In the genomic region with DNA sequence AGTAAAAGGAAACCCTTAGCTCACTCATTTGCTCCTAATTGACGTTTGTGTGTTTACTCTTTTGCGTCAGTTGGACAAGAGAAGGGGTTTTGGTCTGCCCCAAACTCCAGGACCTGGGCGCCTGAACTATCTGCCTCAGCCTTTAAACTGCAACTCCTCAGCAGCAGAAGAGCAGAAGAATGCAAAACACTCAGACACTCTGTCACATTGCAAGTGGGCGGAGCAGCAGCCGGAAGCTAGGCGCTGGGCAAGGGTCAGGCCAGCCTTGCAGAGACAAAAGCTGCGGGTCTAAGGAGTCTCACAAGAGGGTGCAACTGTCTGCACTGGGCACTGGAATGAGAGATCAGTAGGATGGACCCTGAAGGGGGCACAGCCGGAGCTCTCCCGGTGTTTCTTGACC, we compare ENCODE assay signal across 9 mouse cellular contexts. TPM values are rescaled to one million over a fixed set of nuclear protein-coding genes. Genes with fewer than 3 reads are reported as not detected.
DNase-seq lines count a peak whose midpoint lies in the region; ATAC-seq and TF ChIP-seq lines count a peak whose summit lies in the region.
"Had no signal": no experiment of that assay in that cellular context is flagged by ENCODE, and none has a peak within 500 bp of the region (broad histone marks: within the 10 kb centered on the region; RNA-seq: fewer than 3 reads in every experiment).

No protein-coding gene starts in this region.

- no peaks in the 10 kb centered on the region for H3K9me3 ChIP-seq in heart, embryonic 11.5 days (replicated peaks; ENCODE audit: control insufficient read depth, low read length)
- H3K9me3 ChIP-seq in lung, postnatal 0 days (ENCODE audit: low read length) = no peaks in the 10 kb centered on the region
- no peaks in the 10 kb centered on the region for H3K9me3 ChIP-seq in midbrain, embryonic 15.5 days

- H3K36me3 ChIP-seq in heart, embryonic 11.5 days (ENCODE audit: control insufficient read depth, insufficient read depth, low read length) = no peaks in the 10 kb centered on the region
- H3K36me3 ChIP-seq in heart, adult 2 months (ENCODE audit: control insufficient read depth, insufficient read depth, low read length) = no peaks in the 10 kb centered on the region
- no peaks in the 10 kb centered on the region for H3K36me3 ChIP-seq in lung, postnatal 0 days (ENCODE audit: insufficient read depth, low read length)
- H3K36me3 ChIP-seq in midbrain, embryonic 15.5 days (replicated peaks) = no peaks in the 10 kb centered on the region

- no peak for TF ChIP-seq EP300 in heart, adult 2 months (IDR thresholded peaks at IDR 0.05; ENCODE audit: insufficient read depth, low read depth, low read length)
- no peak for TF ChIP-seq EP300 in lung, postnatal 0 days (IDR thresholded peaks at IDR 0.05)

- intact Hi-C loops in heart, adult 2 months (cut with DNase I) = no loop called here
- intact Hi-C loops in left cerebral cortex, postnatal 25 days (cut with DNase I) = no loop called here

- H3K79me2 ChIP-seq in heart, adult 2 months (replicated peaks; ENCODE audit: control insufficient read depth, insufficient read depth, low read length) = no peaks in the 10 kb centered on the region

- H3K27me3 ChIP-seq in heart, embryonic 11.5 days (ENCODE audit: control insufficient read depth, insufficient read depth, low read length) = peaks cover 5% of the 10 kb centered on the region; the same call in 1 of the 2 replicates
- H3K27me3 ChIP-seq in heart, adult 2 months (ENCODE audit: control insufficient read depth, insufficient read depth, low read length) = peaks cover 5% of the 10 kb centered on the region; the same call in 1 of the 2 replicates
- H3K27me3 ChIP-seq in lung, postnatal 0 days (replicated peaks; ENCODE audit: insufficient read depth, low read length) = peaks cover 8% of the 10 kb centered on the region; the same call in 1 of the 2 replicates
- peaks cover 11% of the 10 kb centered on the region; the same call in 1 of the 2 replicates for H3K27me3 ChIP-seq in midbrain, embryonic 15.5 days (replicated peaks)

- no peak for TF ChIP-seq POLR2A in heart, adult 2 months (IDR thresholded peaks at IDR 0.05; ENCODE audit: insufficient read depth, low read depth, low read length)

- 0 out of 2 replicates have a peak overlapping the region, but pooled peaks have one; percentile 13 for H3K4me3 ChIP-seq in heart, embryonic 11.5 days (ENCODE audit: low read depth, low read length)
- no peak overlapping the region for H3K4me3 ChIP-seq in heart, adult 2 months
- peak overlapping the region; percentile 8; the same call in 1 of the 2 replicates for H3K4me3 ChIP-seq in lung, postnatal 0 days (ENCODE audit: low read depth, low read length)
- no peak overlapping the region for H3K4me3 ChIP-seq in midbrain, embryonic 15.5 days
- H3K4me3 ChIP-seq: myocyte had no signal

- H3K4me1 ChIP-seq in heart, embryonic 11.5 days (ENCODE audit: control insufficient read depth, insufficient read depth, low read length) = peaks cover 5% of the 10 kb centered on the region; the same call in 1 of the 2 replicates
- peaks cover 2% of the 10 kb centered on the region for H3K4me1 ChIP-seq in heart, adult 2 months (ENCODE audit: control insufficient read depth, insufficient read depth, low read length)
- 0 out of 2 replicates have a peak, but pooled peaks cover 3% of the 10 kb centered on the region for H3K4me1 ChIP-seq in lung, postnatal 0 days (ENCODE audit: insufficient read depth, low read depth, low read length)
- peaks cover 19% of the 10 kb centered on the region for H3K4me1 ChIP-seq in midbrain, embryonic 15.5 days

- 13% methylated on average over 9 of the region's 9 CpGs for WGBS in heart, embryonic 11.5 days (ENCODE audit: insufficient replicate concordance)
- 32% methylated on average over 9 of the region's 9 CpGs for WGBS in heart, adult 2 months
- WGBS in lung, postnatal 0 days = 12% methylated on average over 9 of the region's 9 CpGs
- WGBS in midbrain, embryonic 15.5 days = 22% methylated on average over 9 of the region's 9 CpGs

- DNase-seq in heart, adult 2 months = no peak
- peak; percentile 79 for DNase-seq in R1 (ENCODE audit: low read depth, low spot score)
- DNase-seq in kidney, adult 8-10 months = peak; percentile 84 to 87
- peak; percentile 37 for DNase-seq in lung, postnatal 0 days (ENCODE audit: low spot score)
- peak; percentile 54 for DNase-seq in thymus, postnatal 25 days
- no peak for DNase-seq in left cerebral cortex, postnatal 25 days (ENCODE audit: low spot score in 2 of 2)

- peak overlapping the region; percentile 97 for H3K4me2 ChIP-seq in heart, embryonic 11.5 days
- peak overlapping the region; percentile 34 for H3K4me2 ChIP-seq in lung, postnatal 0 days (replicated peaks; ENCODE audit: low read depth, low read length)
- H3K4me2 ChIP-seq in midbrain, embryonic 15.5 days = no peak overlapping the region

- no peak for ATAC-seq in heart, embryonic 11.5 days (replicated peaks; ENCODE audit: insufficient number of reproducible peaks, low FRiP score, low TSS enrichment)
- no peak for ATAC-seq in lung, postnatal 0 days
- no peak for ATAC-seq in midbrain, embryonic 15.5 days (replicated peaks)

- no peak overlapping the region for H3K27ac ChIP-seq in heart, embryonic 11.5 days (ENCODE audit: low read depth, low read length)
- H3K27ac ChIP-seq in heart, adult 2 months = no peak overlapping the region
- no peak overlapping the region for H3K27ac ChIP-seq in lung, postnatal 0 days (ENCODE audit: low read length)
- no peak overlapping the region for H3K27ac ChIP-seq in midbrain, embryonic 15.5 days

- H3K9ac ChIP-seq in heart, embryonic 11.5 days (ENCODE audit: low read depth, low read length) = peak overlapping the region; percentile 50; the same call in 1 of the 2 replicates
- H3K9ac ChIP-seq in heart, adult 2 months (ENCODE audit: low read depth, low read length) = no peak overlapping the region
- no peak overlapping the region for H3K9ac ChIP-seq in lung, postnatal 0 days (replicated peaks; ENCODE audit: low read depth)
- H3K9ac ChIP-seq in midbrain, embryonic 15.5 days = no peak overlapping the region

- TF ChIP-seq CTCF in heart, adult 2 months (IDR thresholded peaks at IDR 0.05) = no peak
- no peak for TF ChIP-seq CTCF in lung, postnatal 0 days (IDR thresholded peaks at IDR 0.05)

RNA-seq across cellular contexts. Expression of a gene that starts 1.3 kb away (rescaled TPM):
- 25.7 and 29.1 TPM in 2 replicates for polyA plus RNA-seq in heart, embryonic 11.5 days (2014; fragmentation: Nextera tagmentation; extraction: Ambion mirVana)
- total RNA-seq in heart, adult 2 months (2021) = 1 to 10 TPM; 4.5 to 6.3 TPM
- polyA plus RNA-seq in heart, adult 2 months (2012; rRNA removed) = 13.7 and 19.3 TPM in 2 replicates
- 5.7 and 7.0 TPM in 2 replicates for polyA plus RNA-seq in lung, postnatal 0 days (2015; fragmentation: Nextera tagmentation; extraction: Ambion mirVana)
- total RNA-seq in left cerebral cortex, postnatal 25 days (2021) = 10 to 100 TPM; 19.2 to 20.3 TPM
- polyA plus RNA-seq in midbrain, embryonic 15.5 days (2015; fragmentation: Nextera tagmentation; extraction: Ambion mirVana) = 11.1 and 12.2 TPM in 2 replicates

RNA-seq across cellular contexts. Expression of a gene that starts 24.5 kb away (rescaled TPM):
- 706 and 724 TPM in 2 replicates for polyA plus RNA-seq in heart, embryonic 11.5 days (2014; fragmentation: Nextera tagmentation; extraction: Ambion mirVana)
- total RNA-seq in heart, adult 2 months (2021) = 100 to 1,000 TPM; 328 to 384 TPM
- 110 and 146 TPM in 2 replicates for polyA plus RNA-seq in heart, adult 2 months (2012; rRNA removed)
- 435 and 500 TPM in 2 replicates for polyA plus RNA-seq in lung, postnatal 0 days (2015; fragmentation: Nextera tagmentation; extraction: Ambion mirVana)
- 100 to 1,000 TPM; 180 to 186 TPM for total RNA-seq in left cerebral cortex, postnatal 25 days (2021)
- polyA plus RNA-seq in midbrain, embryonic 15.5 days (2015; fragmentation: Nextera tagmentation; extraction: Ambion mirVana) = 472 and 477 TPM in 2 replicates

Comparison
In these comparisons a context has a peak if more than half of its experiments do, and no peak if none do; other contexts are left out.
1. H3K4me3 ChIP-seq: peak in heart, embryonic 11.5 days (single experiment) and lung, postnatal 0 days (single experiment); none in heart, adult 2 months (single experiment) and midbrain, embryonic 15.5 days (single experiment).
2. DNase-seq: peak in R1 (single experiment), kidney, adult 8-10 months (2 of 2), lung, postnatal 0 days (single experiment) and thymus, postnatal 25 days (single experiment); none in heart, adult 2 months (0 of 2) and left cerebral cortex, postnatal 25 days (0 of 2).